Mouse (Mus musculus) cortical plate, adult 2 months (tissue): ENCODE results near the gene Dgki. TPM values are rescaled to one million over a fixed set of nuclear protein-coding genes. Genes with fewer than 3 reads are reported as not detected.

Source experiments
- H3K27ac ChIP-seq: fragments of 200-500 bp; 2 replicates; pipeline ENCODE4 v1.5.1; 2012; ENCODE audit warnings: low read length, control low read depth, inconsistent platforms; ENCODE audit not compliant: insufficient read depth
- H3K4me1 ChIP-seq: fragments of 200-500 bp; 2 replicates; pipeline ENCODE4 v1.6.1; 2011; ENCODE audit warnings: low read length; ENCODE audit not compliant: control insufficient read depth, insufficient read depth
- H3K4me3 ChIP-seq: fragments of 200-500 bp; 2 replicates; pipeline ENCODE4 v1.5.1; 2011; ENCODE audit warnings: mild to moderate bottlenecking, low read length, control low read depth; ENCODE audit not compliant: insufficient read depth
- CTCF ChIP-seq: fragments of 200-500 bp; IDR thresholded peaks from 2 replicates; pipeline ENCODE4 v1.5.1; 2011; ENCODE audit warnings: mild to moderate bottlenecking, control low read depth, low read length; ENCODE audit not compliant: insufficient read depth; ENCODE audit errors: extremely low read depth
- POLR2A ChIP-seq: fragments of 200-500 bp; IDR thresholded peaks from 2 replicates; pipeline ENCODE4 v1.6.1; 2011; ENCODE audit warnings: mild to moderate bottlenecking, low read length, control low read depth; ENCODE audit not compliant: insufficient read depth; ENCODE audit errors: extremely low read depth
- polyA plus RNA-seq: library from polyadenylated mRNA; depleted of rRNA; stranded (reverse); fragments of >200 nt; gene quantifications from 2 replicates; pipeline ENCODE4 v1.2.3, GENCODE M21; 2012

The Dgki gene
- polyA plus RNA-seq, 1 experiment: 12.9 TPM

DNA sequence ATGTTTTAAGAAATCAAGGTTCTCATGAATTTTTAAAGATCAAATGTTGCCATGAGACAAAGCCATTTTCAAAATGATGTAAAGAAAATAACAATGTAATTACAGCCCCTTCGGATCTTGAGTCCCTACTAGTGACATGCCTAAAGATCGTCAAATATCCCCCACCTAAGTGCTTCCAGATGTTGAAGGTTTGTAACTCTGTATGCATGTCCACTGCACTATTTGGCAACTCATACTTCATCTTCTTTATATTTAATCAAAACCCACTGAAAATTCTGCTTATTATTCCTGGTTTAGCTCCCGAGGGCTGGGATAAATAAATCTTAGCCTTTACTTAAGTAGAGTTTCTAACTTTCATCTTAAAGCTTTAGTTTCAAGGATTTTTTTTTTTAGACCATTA, 458.3 kb downstream of the Dgki start:
- H3K4me3 ChIP-seq: no peak overlapping the region
- H3K27ac ChIP-seq: no peak overlapping the region
- H3K4me1 ChIP-seq: peaks cover 5% of the 10 kb centered on the region
- TF ChIP-seq CTCF (no peak), POLR2A (no peak)

- no peak overlapping the region for H3K4me3 ChIP-seq
- peaks cover 2% of the 10 kb centered on the region; the same call in 1 of the 2 replicates for H3K4me1 ChIP-seq
- H3K27ac ChIP-seq: no peak overlapping the region
- TF ChIP-seq POLR2A: no peak
- no peak for TF ChIP-seq CTCF
These were observed 458.8 kb downstream of the Dgki start for GRCm38 (mm10) chr6:36841174-36841573.

- TF ChIP-seq POLR2A: no peak
- no peak for TF ChIP-seq CTCF
- Histone ChIP-seq H3K4me3 (no peak overlapping the region), H3K27ac (no peak overlapping the region), H3K4me1 (peaks cover 2% of the 10 kb centered on the region; the same call in 1 of the 2 replicates)
These were observed 461.2 kb downstream of the Dgki start for GRCm38 (mm10) chr6:36838747-36839146.

- TF ChIP-seq CTCF (no peak), POLR2A (no peak)
- H3K4me1 ChIP-seq: no peaks in the 10 kb centered on the region
- no peak overlapping the region for H3K4me3 ChIP-seq
- no peak overlapping the region for H3K27ac ChIP-seq
These were observed 464.6 kb downstream of the Dgki start for GRCm38 (mm10) chr6:36835351-36835750.

GRCm38 (mm10) chr6:36834695-36835265, 465.2 kb downstream of the Dgki start:
- H3K27ac ChIP-seq: no peak overlapping the region
- TF ChIP-seq POLR2A (no peak), CTCF (no peak)
- H3K4me3 ChIP-seq: no peak overlapping the region
- H3K4me1 ChIP-seq: no peaks in the 10 kb centered on the region

GRCm38 (mm10) chr6:36832681-36833080, 467.3 kb downstream of the Dgki start:
- Histone ChIP-seq H3K4me1 (no peaks in the 10 kb centered on the region), H3K4me3 (no peak overlapping the region), H3K27ac (no peak overlapping the region)
- TF ChIP-seq CTCF (no peak), POLR2A (no peak)

- TF ChIP-seq CTCF: no peak
These were observed 467.8 kb downstream of the Dgki start for GRCm38 (mm10) chr6:36832207-36832606.

GRCm38 (mm10) chr6:36830371-36830925, 469.5 kb downstream of the Dgki start:
- Histone ChIP-seq H3K4me1 (no peaks in the 10 kb centered on the region), H3K27ac (no peak overlapping the region), H3K4me3 (no peak overlapping the region)
- TF ChIP-seq POLR2A: no peak
- TF ChIP-seq CTCF: no peak

More at GRCm38 (mm10) chr6:36832207-36832606, 467.8 kb downstream of the Dgki start:
- H3K27ac ChIP-seq: no peak overlapping the region
- no peak overlapping the region for H3K4me3 ChIP-seq
- no peaks in the 10 kb centered on the region for H3K4me1 ChIP-seq

GRCm38 (mm10) chr6:36819784-36820050, 480.3 kb downstream of the Dgki start:
- H3K27ac ChIP-seq: peak overlapping the region; percentile 65; the same call in 1 of the 2 replicates
- H3K4me1 ChIP-seq: no peaks in the 10 kb centered on the region; the same call in 1 of the 2 replicates
- H3K4me3 ChIP-seq: no peak overlapping the region
- TF ChIP-seq POLR2A (no peak), CTCF (no peak)

DNA sequence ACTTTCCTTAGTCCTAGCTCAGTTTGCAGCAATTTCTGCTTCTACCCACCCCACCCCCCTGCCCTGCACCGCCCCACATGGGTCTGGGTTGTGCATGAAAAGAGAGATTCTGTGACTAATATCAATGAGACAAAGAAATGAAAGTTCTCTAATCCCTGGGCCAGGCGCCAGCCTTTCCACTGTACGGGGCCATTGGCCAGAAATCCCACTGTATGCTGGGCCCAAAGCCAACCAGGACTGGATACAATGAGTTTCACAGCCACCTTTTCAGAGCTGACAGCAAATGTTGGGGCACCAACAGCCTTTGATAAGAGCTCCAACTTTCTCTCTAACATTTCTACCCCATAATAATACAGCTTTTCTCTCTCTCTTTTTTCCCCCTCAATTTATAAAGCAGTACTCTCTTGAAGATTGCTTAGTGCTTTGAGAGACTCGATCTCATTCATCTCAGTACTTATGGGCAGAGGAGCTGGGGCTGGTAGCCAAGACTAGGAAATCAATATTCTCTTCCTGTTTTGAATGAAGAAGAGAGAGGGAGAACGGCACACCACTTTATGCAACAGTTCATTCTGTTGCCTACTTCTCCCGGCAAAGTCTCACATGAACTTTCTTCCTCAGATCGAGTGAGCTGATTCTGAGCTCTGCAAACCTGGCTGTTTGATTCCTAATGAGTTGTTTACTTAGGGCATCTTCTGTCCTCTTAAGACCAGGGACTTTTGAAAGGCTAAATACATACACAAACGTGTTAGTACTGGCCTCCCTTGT, 480.8 kb downstream of the Dgki start:
- Histone ChIP-seq H3K27ac (peak overlapping the region; percentile 65), H3K4me1 (no peaks in the 10 kb centered on the region; the same call in 1 of the 2 replicates), H3K4me3 (no peak overlapping the region)
- TF ChIP-seq POLR2A (no peak), CTCF (no peak)
